Mouse (Mus musculus) C2C12 (cell line): ENCODE results near the gene Cachd1.

Source experiments
- CEBPB ChIP-seq: IDR thresholded peaks from one replicate; pipeline ENCODE4 v1.6.1; 2011; ENCODE audit warnings: low read depth, mild to moderate bottlenecking, control low read depth, moderate library complexity
- CTCF ChIP-seq: IDR thresholded peaks from one replicate; pipeline ENCODE4 v1.5.1; 2011; ENCODE audit not compliant: control insufficient read depth, insufficient read depth, insufficient read length
- FOSL1 ChIP-seq: IDR thresholded peaks from one replicate; pipeline ENCODE4 v1.8.0; 2011; ENCODE audit warnings: mild to moderate bottlenecking, low read length; ENCODE audit not compliant: poor library complexity, insufficient read depth, severe bottlenecking
- MAX ChIP-seq: IDR thresholded peaks from one replicate; pipeline ENCODE4 v1.6.1; 2011; ENCODE audit warnings: mild to moderate bottlenecking, control low read depth
- MYOD1 ChIP-seq: IDR thresholded peaks from one replicate; pipeline ENCODE4 v1.6.1; 2011; ENCODE audit warnings: low read depth; ENCODE audit not compliant: control insufficient read depth, insufficient read length
- MYOG ChIP-seq: IDR thresholded peaks from one replicate; pipeline ENCODE4 v1.6.1; 2011; ENCODE audit not compliant: control insufficient read depth, insufficient read length; ENCODE audit errors: extremely low read depth
- USF1 ChIP-seq: IDR thresholded peaks from one replicate; pipeline ENCODE4 v1.6.1; 2011; ENCODE audit warnings: low read depth, mild to moderate bottlenecking, control low read depth, moderate library complexity

GRCm38 (mm10) chr4:100850846-100851495, 74.5 kb downstream of the Cachd1 start:
- TF ChIP-seq CTCF, result no peak
- no peak for TF ChIP-seq USF1
- TF ChIP-seq MYOD1, result no peak
- no peak for TF ChIP-seq CEBPB
- TF ChIP-seq FOSL1, result no peak
- TF ChIP-seq MAX, result no peak
- TF ChIP-seq MYOG, result no peak
